Mouse (Mus musculus): Measurements from ENCODE around the gene Mki67.

DNA sequence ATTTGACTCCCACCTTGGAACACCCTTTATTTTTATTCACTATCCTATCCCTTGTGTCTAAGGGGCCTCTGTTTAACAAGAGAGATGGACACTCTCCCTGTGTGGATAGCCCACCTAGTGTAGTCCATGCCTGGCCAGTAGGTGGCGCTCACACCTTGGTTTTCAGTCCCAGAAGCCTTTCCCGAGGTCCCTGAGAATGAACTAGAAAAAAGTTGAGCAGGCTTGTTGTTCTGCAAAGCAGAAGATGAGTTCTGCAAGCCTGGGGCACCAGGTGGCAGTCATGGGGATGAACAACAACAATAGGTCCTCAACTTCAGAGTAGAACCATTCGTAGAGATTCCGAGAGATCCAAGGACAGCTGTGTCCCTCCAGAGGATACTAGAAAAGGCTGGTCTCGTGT lies 35.8 kb downstream of the Mki67 start:
- TF ChIP-seq POLR2A (IDR thresholded peaks at IDR 0.05; ENCODE audit: low read depth, low read length) = no peak
- peak; percentile 63; the same call in 1 of the 2 replicates for TF ChIP-seq CTCF (IDR thresholded peaks at IDR 0.05; ENCODE audit: extremely low read depth, insufficient read depth, insufficient read length, insufficient replicate concordance)

Measured in spleen, adult 2 months (tissue).